Mouse (Mus musculus): ENCODE data around the gene Serpina3m. TPM values are rescaled to one million over a fixed set of nuclear protein-coding genes. Genes with fewer than 3 reads are reported as not detected.

The Serpina3m gene
- polyA plus RNA-seq, 1 experiment from 2014 or later = not detected

GRCm38 (mm10) chr12:104433214-104433613 is 94.9 kb downstream of the Serpina3m start:
- 42% methylated on average over 7 of the region's 7 CpGs for WGBS
- Histone ChIP-seq H3K9ac (ENCODE audit: low read depth, low read length) (no peak overlapping the region), H3K9me3 (ENCODE audit: control insufficient read depth, low read length) (no peaks in the 10 kb centered on the region), H3K27ac (ENCODE audit: low read depth, low read length) (no peak overlapping the region), H3K4me3 (ENCODE audit: low read length) (no peak overlapping the region), H3K4me1 (ENCODE audit: control insufficient read depth, insufficient read depth, low read length) (no peaks in the 10 kb centered on the region), H3K27me3 (ENCODE audit: control insufficient read depth, insufficient read depth, low read length) (no peaks in the 10 kb centered on the region), H3K36me3 (ENCODE audit: control insufficient read depth, insufficient read depth, low read length) (no peaks in the 10 kb centered on the region), H3K4me2 (replicated peaks; ENCODE audit: low read depth, low read length) (no peak overlapping the region)
- ATAC-seq (ENCODE audit: low FRiP score, low TSS enrichment) = no peak

- Histone ChIP-seq H3K4me2 (replicated peaks; ENCODE audit: low read depth, low read length) (peak overlapping the region; percentile 9; the same call in 1 of the 2 replicates), H3K9me3 (ENCODE audit: control insufficient read depth, low read length) (no peaks in the 10 kb centered on the region), H3K4me3 (ENCODE audit: low read length) (no peak overlapping the region), H3K4me1 (ENCODE audit: control insufficient read depth, insufficient read depth, low read length) (no peaks in the 10 kb centered on the region), H3K36me3 (ENCODE audit: control insufficient read depth, insufficient read depth, low read length) (no peaks in the 10 kb centered on the region), H3K27ac (ENCODE audit: low read depth, low read length) (no peak overlapping the region), H3K9ac (ENCODE audit: low read depth, low read length) (no peak overlapping the region), H3K27me3 (ENCODE audit: control insufficient read depth, insufficient read depth, low read length) (no peaks in the 10 kb centered on the region)
- 52% methylated on average over 20 of the region's 20 CpGs for WGBS
- peak; percentile 57; the same call in 1 of the 2 replicates for ATAC-seq (ENCODE audit: low FRiP score, low TSS enrichment)
Measured at GRCm38 (mm10) chr12:104433951-104434735, 95.9 kb downstream of the Serpina3m start.

- H3K9ac ChIP-seq (ENCODE audit: low read depth, low read length) = peak overlapping the region; percentile 23; the same call in 1 of the 2 replicates
- ATAC-seq (ENCODE audit: low FRiP score, low TSS enrichment) = peak; percentile 81
- no peak overlapping the region for H3K4me3 ChIP-seq (ENCODE audit: low read length)
- H3K27me3 ChIP-seq (ENCODE audit: control insufficient read depth, insufficient read depth, low read length) = no peaks in the 10 kb centered on the region
- no peak overlapping the region for H3K27ac ChIP-seq (ENCODE audit: low read depth, low read length)
- H3K9me3 ChIP-seq (ENCODE audit: control insufficient read depth, low read length) = no peaks in the 10 kb centered on the region
- H3K36me3 ChIP-seq (ENCODE audit: control insufficient read depth, insufficient read depth, low read length) = no peaks in the 10 kb centered on the region
- H3K4me1 ChIP-seq (ENCODE audit: control insufficient read depth, insufficient read depth, low read length) = no peaks in the 10 kb centered on the region
- WGBS = 7% methylated on average over 22 of the region's 22 CpGs
- no peak overlapping the region for H3K4me2 ChIP-seq (replicated peaks; ENCODE audit: low read depth, low read length)
Measured at GRCm38 (mm10) chr12:104440087-104440760, 101.9 kb downstream of the Serpina3m start.

- 85% methylated on average over 11 of the region's 11 CpGs for WGBS
- Histone ChIP-seq H3K4me3 (ENCODE audit: low read length) (no peak overlapping the region), H3K36me3 (ENCODE audit: control insufficient read depth, insufficient read depth, low read length) (no peaks in the 10 kb centered on the region), H3K4me2 (replicated peaks; ENCODE audit: low read depth, low read length) (no peak overlapping the region), H3K4me1 (ENCODE audit: control insufficient read depth, insufficient read depth, low read length) (no peaks in the 10 kb centered on the region), H3K27ac (ENCODE audit: low read depth, low read length) (no peak overlapping the region), H3K9me3 (ENCODE audit: control insufficient read depth, low read length) (no peaks in the 10 kb centered on the region), H3K27me3 (ENCODE audit: control insufficient read depth, insufficient read depth, low read length) (no peaks in the 10 kb centered on the region), H3K9ac (ENCODE audit: low read depth, low read length) (no peak overlapping the region)
- no peak for ATAC-seq (ENCODE audit: low FRiP score, low TSS enrichment)
Measured at GRCm38 (mm10) chr12:104443716-104444115, 105.4 kb downstream of the Serpina3m start.

Other genes starting within 250 kb of the Serpina3m start
- not detected in 2 replicates for gene Serpina5, start 237.4 kb upstream of the Serpina3m start, polyA plus RNA-seq (2014; fragmentation: Nextera tagmentation; extraction: Ambion mirVana)
- not detected in 2 replicates for gene Serpina3a, start 225.8 kb upstream of the Serpina3m start, polyA plus RNA-seq (2014; fragmentation: Nextera tagmentation; extraction: Ambion mirVana)
- gene Serpina3b, start 210.5 kb upstream of the Serpina3m start, polyA plus RNA-seq (2014; fragmentation: Nextera tagmentation; extraction: Ambion mirVana) = not detected in 2 replicates
- not detected in 2 replicates for gene Serpina3c, start 184.6 kb upstream of the Serpina3m start, polyA plus RNA-seq (2014; fragmentation: Nextera tagmentation; extraction: Ambion mirVana)
- not detected in 2 replicates for gene Serpina3f, start 123.9 kb upstream of the Serpina3m start, polyA plus RNA-seq (2014; fragmentation: Nextera tagmentation; extraction: Ambion mirVana)
- gene Serpina3g, start 102.2 kb upstream of the Serpina3m start, polyA plus RNA-seq (2014; fragmentation: Nextera tagmentation; extraction: Ambion mirVana) = 6.2 and 7.1 TPM in 2 replicates
- 0.22 TPM in 1 of 2 replicates, not detected in the other for gene Serpina3i, start 75.4 kb upstream of the Serpina3m start, polyA plus RNA-seq (2014; fragmentation: Nextera tagmentation; extraction: Ambion mirVana)
- gene Serpina3j, start 23.9 kb upstream of the Serpina3m start, polyA plus RNA-seq (2014; fragmentation: Nextera tagmentation; extraction: Ambion mirVana) = not detected in 2 replicates
- not detected in 2 replicates for gene Serpina3k, start within 50 bp of the Serpina3m start, polyA plus RNA-seq (2014; fragmentation: Nextera tagmentation; extraction: Ambion mirVana)
- not detected in 2 replicates for gene Serpina3n, start 68.2 kb downstream of the Serpina3m start, polyA plus RNA-seq (2014; fragmentation: Nextera tagmentation; extraction: Ambion mirVana)
- gene Gsc, start 134.8 kb downstream of the Serpina3m start, polyA plus RNA-seq (2014; fragmentation: Nextera tagmentation; extraction: Ambion mirVana) = not detected in 2 replicates

Measured in kidney, embryonic 14.5 days (tissue).